Mouse (Mus musculus): ENCODE results near the gene Zic4. TPM values are rescaled to one million over a fixed set of nuclear protein-coding genes. Genes with fewer than 3 reads are reported as not detected.

Zic4 gene
- polyA plus RNA-seq, 1 experiment, result 3.4 TPM

GRCm38 (mm10) chr9:91363011-91363730, 958 bp downstream of the Zic4 start:
- no peak overlapping the region; the same call in 1 of the 2 replicates for H3K4me3 ChIP-seq (ENCODE audit: insufficient read depth, low read length)
- H3K4me1 ChIP-seq (ENCODE audit: control insufficient read depth, insufficient read depth, low read length), result no peaks in the 10 kb centered on the region
- TF ChIP-seq POLR2A (IDR thresholded peaks at IDR 0.05; ENCODE audit: extremely low read depth, insufficient read depth, low read length) (no peak), CTCF (IDR thresholded peaks at IDR 0.05; ENCODE audit: extremely low read depth, insufficient read depth, low read length) (no peak)
- no peak overlapping the region for H3K27ac ChIP-seq (ENCODE audit: insufficient read depth, low read length)

- Histone ChIP-seq H3K27ac (ENCODE audit: insufficient read depth, low read length) (peak overlapping the region; percentile 1; the same call in 1 of the 2 replicates), H3K4me3 (ENCODE audit: insufficient read depth, low read length) (peak overlapping the region; percentile 19), H3K4me1 (ENCODE audit: control insufficient read depth, insufficient read depth, low read length) (no peaks in the 10 kb centered on the region)
- no peak for TF ChIP-seq CTCF (IDR thresholded peaks at IDR 0.05; ENCODE audit: extremely low read depth, insufficient read depth, low read length)
- TF ChIP-seq POLR2A (IDR thresholded peaks at IDR 0.05; ENCODE audit: extremely low read depth, insufficient read depth, low read length), result no peak
Measured at GRCm38 (mm10) chr9:91363814-91364126, 1.6 kb downstream of the Zic4 start.

- H3K4me3 ChIP-seq (ENCODE audit: insufficient read depth, low read length), result peak overlapping the region; percentile 19
- no peaks in the 10 kb centered on the region for H3K4me1 ChIP-seq (ENCODE audit: control insufficient read depth, insufficient read depth, low read length)
- TF ChIP-seq CTCF (IDR thresholded peaks at IDR 0.05; ENCODE audit: extremely low read depth, insufficient read depth, low read length) (no peak), POLR2A (IDR thresholded peaks at IDR 0.05; ENCODE audit: extremely low read depth, insufficient read depth, low read length) (no peak)
- H3K27ac ChIP-seq (ENCODE audit: insufficient read depth, low read length), result peak overlapping the region; percentile 1; the same call in 1 of the 2 replicates
Measured at GRCm38 (mm10) chr9:91364127-91364970, 2.1 kb downstream of the Zic4 start.

GRCm38 (mm10) chr9:91364971-91365501, 2.8 kb downstream of the Zic4 start:
- TF ChIP-seq CTCF (IDR thresholded peaks at IDR 0.05; ENCODE audit: extremely low read depth, insufficient read depth, low read length) (no peak), POLR2A (IDR thresholded peaks at IDR 0.05; ENCODE audit: extremely low read depth, insufficient read depth, low read length) (no peak)
- Histone ChIP-seq H3K4me3 (ENCODE audit: insufficient read depth, low read length) (peak overlapping the region; percentile 19; the same call in 1 of the 2 replicates), H3K27ac (ENCODE audit: insufficient read depth, low read length) (peak overlapping the region; percentile 15), H3K4me1 (ENCODE audit: control insufficient read depth, insufficient read depth, low read length) (no peaks in the 10 kb centered on the region)

- peak within 1 kb of the TSS; percentile 15 for H3K27ac ChIP-seq (ENCODE audit: insufficient read depth, low read length)
- TF ChIP-seq CTCF (IDR thresholded peaks at IDR 0.05; ENCODE audit: extremely low read depth, insufficient read depth, low read length), result no peak
- no peak for TF ChIP-seq POLR2A (IDR thresholded peaks at IDR 0.05; ENCODE audit: extremely low read depth, insufficient read depth, low read length)
- H3K4me1 ChIP-seq (ENCODE audit: control insufficient read depth, insufficient read depth, low read length), result no peaks in the 10 kb centered on the region
- peak within 1 kb of the TSS; percentile 19; the same call in 1 of the 2 replicates for H3K4me3 ChIP-seq (ENCODE audit: insufficient read depth, low read length)
Measured at GRCm38 (mm10) chr9:91365664-91366063, 3.5 kb downstream of the Zic4 start, which contains the start of gene Zic1. Gene Zic1, minus strand, starts transcription at chr9:91365810.

GRCm38 (mm10) chr9:91366226-91366998, 4.2 kb downstream of the Zic4 start:
- Histone ChIP-seq H3K4me1 (ENCODE audit: control insufficient read depth, insufficient read depth, low read length) (no peaks in the 10 kb centered on the region), H3K4me3 (ENCODE audit: insufficient read depth, low read length) (0 out of 2 replicates have a peak overlapping the region, but pooled peaks have one; percentile 19), H3K27ac (ENCODE audit: insufficient read depth, low read length) (no peak overlapping the region)
- TF ChIP-seq CTCF (IDR thresholded peaks at IDR 0.05; ENCODE audit: extremely low read depth, insufficient read depth, low read length), result no peak

- Histone ChIP-seq H3K4me1 (ENCODE audit: control insufficient read depth, insufficient read depth, low read length) (no peaks in the 10 kb centered on the region), H3K27ac (ENCODE audit: insufficient read depth, low read length) (no peak overlapping the region), H3K4me3 (ENCODE audit: insufficient read depth, low read length) (0 out of 2 replicates have a peak overlapping the region, but pooled peaks have one; percentile 19)
- no peak for TF ChIP-seq CTCF (IDR thresholded peaks at IDR 0.05; ENCODE audit: extremely low read depth, insufficient read depth, low read length)
- no peak for TF ChIP-seq POLR2A (IDR thresholded peaks at IDR 0.05; ENCODE audit: extremely low read depth, insufficient read depth, low read length)
Measured at GRCm38 (mm10) chr9:91366999-91367811, 5.0 kb downstream of the Zic4 start.

GRCm38 (mm10) chr9:91368150-91368549, 5.9 kb downstream of the Zic4 start:
- no peaks in the 10 kb centered on the region for H3K4me1 ChIP-seq (ENCODE audit: control insufficient read depth, insufficient read depth, low read length)
- TF ChIP-seq CTCF (IDR thresholded peaks at IDR 0.05; ENCODE audit: extremely low read depth, insufficient read depth, low read length) (no peak), POLR2A (IDR thresholded peaks at IDR 0.05; ENCODE audit: extremely low read depth, insufficient read depth, low read length) (no peak)
- peak overlapping the region; percentile 46; the same call in 1 of the 2 replicates for H3K27ac ChIP-seq (ENCODE audit: insufficient read depth, low read length)
- H3K4me3 ChIP-seq (ENCODE audit: insufficient read depth, low read length), result no peak overlapping the region

Data from cortical plate, adult 2 months (tissue).